Mouse (Mus musculus) lung, adult 2 months (tissue): ENCODE results near the gene Ccdc81. TPM values are rescaled to one million over a fixed set of nuclear protein-coding genes. Genes with fewer than 3 reads are reported as not detected.

Experiments used
- DNase-seq: peaks from one replicate; pipeline ENCODE4 v3.0.0; 2022
- H3K4me1 ChIP-seq: fragments of 200-500 bp; 2 replicates; pipeline ENCODE4 v1.6.1; 2011; ENCODE audit warnings: low read length; ENCODE audit not compliant: control insufficient read depth, insufficient read depth
- H3K4me3 ChIP-seq: fragments of 200-500 bp; replicated peaks from 2 replicates; pipeline ENCODE3; 2011; ENCODE audit warnings: low read depth, mild to moderate bottlenecking, control low read depth, low read length; ENCODE audit errors: extremely low read depth
- CTCF ChIP-seq: fragments of 200-500 bp; IDR thresholded peaks from 2 replicates; pipeline ENCODE4 v1.5.1; 2011; ENCODE audit warnings: mild to moderate bottlenecking, low read length, control low read depth; ENCODE audit not compliant: insufficient read depth
- POLR2A ChIP-seq: fragments of 200-500 bp; IDR thresholded peaks from 2 replicates; pipeline ENCODE4 v1.6.1; 2011; ENCODE audit warnings: low read depth, mild to moderate bottlenecking, control low read depth, low read length, borderline replicate concordance; ENCODE audit errors: extremely low read depth
- whole genome bisulfite sequencing: fragments of 180-500 bp; shearing (Covaris S2); methylation state at CpG from one replicate; pipeline ENCODE4 v1.1.7; 2018; 5-methylcytosine and 5-hydroxymethylcytosine counted together
- polyA plus RNA-seq: library from polyadenylated mRNA; depleted of rRNA; stranded (reverse); fragments of >200 nt; gene quantifications from 2 replicates; pipeline ENCODE4 v1.2.3, GENCODE M21; 2012

Ccdc81 gene
- polyA plus RNA-seq, 1 experiment = 0.97 TPM

DNA sequence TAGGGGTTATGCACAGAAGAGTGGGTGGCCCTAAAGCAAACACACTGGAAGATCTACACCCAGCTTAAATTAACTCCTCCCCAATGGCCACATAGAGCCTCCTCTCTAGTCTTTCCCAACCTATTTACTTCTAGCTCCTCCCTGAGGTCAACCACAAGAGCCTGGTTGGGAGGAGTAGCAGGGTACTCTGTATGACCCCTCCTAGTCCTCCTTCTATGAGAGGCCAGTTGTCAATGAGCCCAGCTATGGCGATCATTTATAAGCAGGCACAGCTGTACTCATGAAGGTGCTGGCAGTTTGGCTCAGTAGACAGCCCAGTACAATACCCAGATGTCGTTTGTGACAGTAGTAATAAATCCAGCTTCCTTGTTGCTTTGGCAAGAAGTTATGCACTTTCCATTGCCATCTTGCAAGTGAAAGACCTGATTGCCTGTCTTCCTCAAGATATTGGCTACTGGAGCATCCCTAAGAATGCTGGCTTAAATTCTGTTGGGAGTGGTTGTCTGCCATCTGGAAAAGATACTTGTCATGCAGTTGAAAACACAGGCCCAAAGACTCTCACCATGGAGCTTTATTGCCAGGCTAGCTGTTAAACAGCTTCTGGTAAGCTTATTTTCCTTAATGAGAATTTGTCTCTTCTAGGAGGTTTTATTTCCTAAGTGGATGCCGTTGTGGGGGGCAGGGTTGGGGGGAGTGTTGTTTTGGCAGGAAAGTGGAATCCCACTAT is 10.2 kb upstream of the Ccdc81 start:
- DNase-seq = no peak
- no peak for TF ChIP-seq CTCF
- no peak for TF ChIP-seq POLR2A
- 78% methylated on average over 3 of the region's 3 CpGs for WGBS
- no peaks in the 10 kb centered on the region for H3K4me1 ChIP-seq
- H3K4me3 ChIP-seq = no peak overlapping the region

DNA sequence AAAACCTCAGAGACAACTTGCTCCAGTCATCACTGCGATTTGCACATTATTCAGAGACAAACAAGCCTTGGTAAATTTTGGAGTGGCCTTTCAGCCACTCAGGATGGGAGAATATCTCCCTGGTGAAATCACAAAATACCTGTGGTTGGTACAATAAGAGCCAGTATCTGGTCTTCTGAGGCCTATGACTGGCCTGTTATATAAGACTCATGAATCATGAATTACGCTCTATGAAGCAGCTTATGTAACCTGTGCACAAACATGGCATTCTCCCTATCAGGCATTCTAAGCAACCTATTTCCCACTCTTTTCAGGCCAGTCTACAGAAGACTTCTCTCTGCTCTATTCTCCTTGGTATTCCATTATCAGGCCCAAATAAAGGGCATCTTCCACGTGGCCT is 8.9 kb upstream of the Ccdc81 start:
- TF ChIP-seq POLR2A (no peak), CTCF (no peak)
- WGBS = 87% methylated on average over 3 of the region's 3 CpGs
- Histone ChIP-seq H3K4me1 (no peaks in the 10 kb centered on the region), H3K4me3 (no peak overlapping the region)
- no peak for DNase-seq

DNA sequence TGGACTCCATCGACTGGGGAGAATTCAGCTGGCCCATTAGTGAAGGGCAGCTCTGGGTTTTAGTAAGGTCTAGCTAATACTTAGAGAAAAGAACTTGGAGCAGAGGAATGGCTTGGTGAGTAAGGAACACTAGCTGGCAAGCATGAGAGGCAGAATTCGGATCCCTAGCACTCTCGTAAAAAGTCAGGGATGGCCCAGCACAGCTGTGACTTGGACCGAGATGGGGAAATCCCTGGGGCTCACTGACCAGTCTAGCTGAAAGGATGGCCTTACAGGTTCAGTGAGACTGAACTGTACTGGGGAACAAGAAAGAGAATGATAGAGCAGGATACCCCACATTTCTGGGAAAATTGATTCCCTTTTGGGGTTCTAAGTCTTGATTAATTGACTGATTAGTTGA is 6.3 kb upstream of the Ccdc81 start:
- Histone ChIP-seq H3K4me3 (no peak overlapping the region), H3K4me1 (no peaks in the 10 kb centered on the region)
- no peak for DNase-seq
- WGBS = 69% methylated on average over 4 of the region's 4 CpGs
- TF ChIP-seq CTCF = no peak
- no peak for TF ChIP-seq POLR2A

DNA sequence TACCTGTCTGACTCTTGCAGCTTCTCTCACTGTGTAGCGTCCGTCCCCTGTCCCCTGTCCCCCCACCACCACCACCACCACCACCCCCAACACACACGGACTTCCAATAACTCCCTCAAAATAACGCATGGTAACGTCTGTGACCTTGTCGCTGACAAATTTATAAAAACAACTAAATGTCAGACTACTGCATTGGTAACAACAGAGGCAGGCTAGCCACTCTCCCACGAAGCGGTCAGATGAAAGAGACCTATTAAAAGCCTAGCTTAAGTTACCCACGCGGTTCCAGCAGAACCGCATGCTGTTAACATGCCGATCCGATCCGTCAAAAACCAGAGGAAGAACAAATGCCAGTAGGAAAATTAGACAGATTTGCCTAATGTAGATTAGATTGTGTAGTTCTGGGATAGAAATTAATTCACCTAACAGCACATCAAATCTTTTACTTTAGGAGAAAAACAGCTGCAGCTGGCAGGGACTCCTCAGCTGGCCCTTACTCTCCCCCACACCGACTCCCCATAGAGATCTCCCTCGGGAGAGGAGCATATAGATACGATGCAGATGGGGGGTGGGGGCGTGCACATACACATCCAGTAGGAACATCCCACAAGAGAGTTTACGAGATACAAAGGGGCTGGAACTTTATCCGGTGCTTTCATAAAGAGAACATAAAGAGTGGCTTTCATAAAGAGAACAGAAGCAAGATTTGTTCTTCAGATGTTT is 5.6 kb upstream of the Ccdc81 start:
- DNase-seq = no peak
- WGBS = 74% methylated on average over 20 of the region's 20 CpGs
- TF ChIP-seq CTCF (no peak), POLR2A (no peak)
- Histone ChIP-seq H3K4me1 (no peaks in the 10 kb centered on the region), H3K4me3 (no peak overlapping the region)

DNA sequence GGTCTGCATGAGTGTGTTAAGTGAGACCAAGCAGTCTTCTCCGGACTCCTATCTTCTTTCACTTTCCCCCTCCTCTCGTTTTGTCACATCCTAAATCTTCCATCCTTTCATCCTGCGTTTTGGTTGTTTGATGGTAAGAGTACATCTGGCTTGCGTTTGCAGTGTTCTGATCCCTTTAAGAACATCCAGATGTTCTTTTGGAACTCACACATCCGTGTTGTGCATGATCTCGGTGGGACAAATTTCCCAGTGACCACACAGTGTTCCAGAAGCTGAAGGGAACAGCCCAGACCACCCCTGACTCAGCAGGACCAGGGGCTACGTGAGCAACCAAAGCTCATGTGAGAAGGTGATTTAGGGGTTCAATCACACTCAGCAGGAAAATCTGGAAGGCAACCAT is 5.0 kb upstream of the Ccdc81 start:
- no peaks in the 10 kb centered on the region for H3K4me1 ChIP-seq
- WGBS = 61% methylated on average over 7 of the region's 7 CpGs
- DNase-seq = no peak

DNA sequence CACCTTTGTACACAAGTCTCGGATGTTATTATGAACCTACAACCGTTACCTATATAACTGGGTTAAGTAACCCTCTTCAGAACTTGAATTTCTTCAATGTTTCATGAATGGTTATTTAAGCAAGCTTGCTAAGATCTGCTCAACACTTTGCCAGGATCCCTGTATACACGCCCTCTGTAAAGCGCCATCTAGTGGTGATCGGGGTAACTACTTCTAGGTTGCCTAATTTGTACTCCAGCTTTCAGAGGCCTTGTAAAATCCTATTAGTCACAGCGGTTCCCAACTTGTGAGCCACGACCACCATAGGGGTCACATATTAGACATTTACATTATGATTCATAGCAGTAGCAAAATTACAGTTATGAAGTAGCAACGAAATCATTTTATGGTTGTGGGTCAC is 4.5 kb upstream of the Ccdc81 start:
- 18% methylated on average over 8 of the region's 8 CpGs for WGBS
- Histone ChIP-seq H3K4me3 (no peak overlapping the region), H3K4me1 (no peaks in the 10 kb centered on the region)
- peak; percentile 61 for DNase-seq
- TF ChIP-seq POLR2A (no peak), CTCF (peak; percentile 60)

More for the DNA sequence above, 5.0 kb upstream of the Ccdc81 start:
- no peak overlapping the region for H3K4me3 ChIP-seq
- TF ChIP-seq POLR2A (no peak), CTCF (no peak)

DNA sequence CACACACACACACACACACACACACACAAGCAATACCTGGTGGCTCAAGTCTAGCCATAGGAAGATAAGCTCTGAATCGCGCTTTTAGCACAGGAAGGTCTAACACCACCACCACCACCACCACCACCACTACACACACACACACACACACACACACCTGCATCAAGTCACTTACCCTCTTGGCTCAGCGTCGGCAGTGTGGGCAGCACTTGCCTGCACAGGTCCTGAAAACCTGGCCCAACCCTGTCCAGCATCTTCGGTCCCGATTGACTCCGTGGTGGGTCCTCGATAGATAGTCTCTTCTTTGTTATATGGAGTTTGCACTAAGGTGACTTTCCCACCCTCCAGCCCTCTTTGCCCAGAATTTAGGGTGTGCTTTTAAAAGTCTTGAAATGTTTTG is 422 bp downstream of the Ccdc81 start:
- 85% methylated on average over 8 of the region's 8 CpGs for WGBS
- Histone ChIP-seq H3K4me1 (no peaks in the 10 kb centered on the region), H3K4me3 (no peak overlapping the region)
- no peak for DNase-seq
- TF ChIP-seq CTCF = no peak
- no peak for TF ChIP-seq POLR2A

DNA sequence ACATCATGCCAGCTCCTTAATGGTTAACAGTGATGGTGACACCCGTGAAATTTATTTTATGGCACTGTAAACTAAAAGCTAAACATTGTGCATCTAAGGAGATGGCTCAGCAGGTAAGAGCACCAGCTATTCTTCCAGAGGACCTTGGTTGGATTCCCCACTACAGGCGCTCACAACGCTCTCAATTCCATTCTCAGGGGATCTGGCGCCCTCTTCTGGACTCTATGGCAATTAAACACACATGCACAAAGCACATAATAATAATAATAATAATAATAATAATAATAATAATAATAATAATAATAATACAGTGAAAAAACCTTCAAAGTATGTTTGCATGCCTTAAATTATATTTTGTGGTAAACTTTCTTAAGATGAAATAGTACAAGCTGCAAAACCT is 11.6 kb downstream of the Ccdc81 start:
- TF ChIP-seq POLR2A (no peak), CTCF (0 out of 2 replicates have a peak, but pooled peaks have one; percentile 6)
- no peak for DNase-seq
- WGBS = 34% methylated on average over 4 of the region's 4 CpGs
- no peak overlapping the region for H3K4me3 ChIP-seq
- H3K4me1 ChIP-seq = no peaks in the 10 kb centered on the region

DNA sequence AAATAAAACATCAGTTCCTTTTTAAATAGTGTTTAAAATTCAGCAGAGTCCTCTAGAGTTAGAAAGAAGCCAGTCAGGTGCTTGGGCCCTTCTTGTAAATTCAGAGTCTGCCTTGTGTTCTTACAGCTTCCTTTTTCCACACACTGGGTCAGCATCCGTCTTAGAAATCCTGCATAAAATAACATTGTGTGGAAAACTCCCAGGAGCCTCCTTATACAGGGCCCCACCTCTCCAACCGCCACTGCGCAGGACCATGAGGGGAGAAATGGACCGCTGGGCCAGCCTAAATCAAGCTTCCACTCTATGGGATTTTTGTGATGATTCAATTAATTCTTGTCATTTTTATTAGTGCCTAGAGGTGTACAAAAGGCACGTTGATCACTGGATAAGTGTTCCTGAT is 12.0 kb downstream of the Ccdc81 start:
- Histone ChIP-seq H3K4me3 (no peak overlapping the region), H3K4me1 (no peaks in the 10 kb centered on the region)
- TF ChIP-seq CTCF (no peak), POLR2A (no peak)
- DNase-seq = no peak
- WGBS = 83% methylated on average over 5 of the region's 5 CpGs

DNA sequence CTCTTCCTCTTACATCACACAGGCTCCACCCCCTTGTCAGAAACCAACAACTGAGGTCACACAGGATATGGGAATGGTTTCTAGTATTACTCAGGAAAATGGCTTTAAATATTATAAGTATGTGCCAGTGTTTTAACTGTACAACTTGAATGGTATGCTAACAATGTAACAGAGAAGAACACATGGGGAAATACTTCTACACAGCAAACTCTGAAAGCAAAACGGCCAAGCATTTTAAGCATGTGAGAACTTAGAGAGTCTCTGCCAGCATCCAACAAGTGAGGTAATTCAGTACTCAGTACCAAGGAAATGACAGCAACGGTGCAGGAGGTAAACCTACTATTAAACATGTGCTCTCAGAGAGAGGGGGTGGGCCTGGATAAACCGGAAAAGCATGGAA is 18.9 kb downstream of the Ccdc81 start:
- TF ChIP-seq POLR2A (no peak), CTCF (no peak)
- DNase-seq = no peak
- 35% methylated on average over 3 of the region's 3 CpGs for WGBS
- H3K4me3 ChIP-seq = no peak overlapping the region
- no peaks in the 10 kb centered on the region for H3K4me1 ChIP-seq
